Mouse (Mus musculus): ENCODE measurements at regions not wholly inside any gene's neighbourhood (a gene's known extent, or its start where the extent isn't known, plus 50 kb on each side); places are given as distances from the start of the nearest gene placed in this dataset.

DNA sequence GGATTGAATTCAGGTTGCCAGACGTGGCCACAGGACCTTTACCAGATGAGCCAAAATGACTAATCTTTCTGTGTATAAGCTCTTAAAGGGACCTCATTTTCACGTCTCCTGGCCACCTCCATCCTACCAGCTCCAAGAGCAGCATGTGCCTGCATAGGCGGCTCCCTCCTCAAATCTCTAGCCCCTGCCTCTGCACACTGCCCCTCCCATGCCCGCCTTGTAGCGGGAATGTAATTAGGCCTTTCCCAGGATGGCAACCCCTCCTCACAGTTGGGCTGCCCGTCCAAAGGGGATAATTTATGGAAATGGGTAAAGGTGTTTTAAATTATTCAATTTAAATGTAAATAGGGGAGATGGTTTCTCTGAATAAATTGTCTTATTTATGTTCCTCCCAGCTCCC is 99.7 kb upstream of the Thy1 start:
- no peak for TF ChIP-seq TAL1 (conservative IDR thresholded peaks at IDR 0.05; ENCODE audit: low read depth, low read length)
- no peak for TF ChIP-seq CTCF (IDR thresholded peaks at IDR 0.05; ENCODE audit: low read depth, low read length)

Data from G1E (cell line).